Mouse (Mus musculus) lung, embryonic 15.5 days (tissue): ENCODE data around the gene Lcor. TPM values are rescaled to one million over a fixed set of nuclear protein-coding genes. Genes with fewer than 3 reads are reported as not detected.

ENCODE experiments used
- ATAC-seq: fragments of 200-750 bp; cut with Nextera tagmentation; 2 replicates; pipeline ENCODE4 v1.8.0; 2017; ENCODE audit warnings: moderate number of reproducible peaks, borderline replicate concordance; ENCODE audit not compliant: low FRiP score, low TSS enrichment; ENCODE audit errors: extremely low read depth
- H3K27ac ChIP-seq: fragments of 300-500 bp; sonication (generic); 2 replicates; pipeline ENCODE4 v1.5.1; 2015; ENCODE audit warnings: moderate library complexity, mild to moderate bottlenecking, inconsistent platforms
- H3K27me3 ChIP-seq: fragments of 300-500 bp; sonication (generic); 2 replicates; pipeline ENCODE4 v1.6.1; 2015; ENCODE audit warnings: inconsistent platforms
- H3K36me3 ChIP-seq: fragments of 300-500 bp; sonication (generic); 2 replicates; pipeline ENCODE4 v1.6.1; 2015; ENCODE audit warnings: inconsistent platforms
- H3K4me1 ChIP-seq: fragments of 300-500 bp; sonication (generic); 2 replicates; pipeline ENCODE4 v1.6.1; 2015; ENCODE audit warnings: inconsistent platforms
- H3K4me2 ChIP-seq: fragments of 300-500 bp; sonication (generic); 2 replicates; pipeline ENCODE4 v1.6.1; 2015; ENCODE audit warnings: inconsistent platforms, mild to moderate bottlenecking, moderate library complexity
- H3K4me3 ChIP-seq: fragments of 300-500 bp; sonication (generic); 2 replicates; pipeline ENCODE4 v1.5.1; 2015; ENCODE audit warnings: mild to moderate bottlenecking, inconsistent platforms
- H3K9ac ChIP-seq: fragments of 300-500 bp; sonication (generic); 2 replicates; pipeline ENCODE4 v1.6.1; 2015; ENCODE audit warnings: inconsistent platforms
- H3K9me3 ChIP-seq: fragments of 300-500 bp; sonication (generic); 2 replicates; pipeline ENCODE4 v1.6.1; 2016; ENCODE audit warnings: inconsistent platforms
- WGBS: fragments of 180-500 bp; shearing (Covaris S2); methylation state at CpG from one replicate; pipeline ENCODE4 v1.1.7; 2015; 5-methylcytosine and 5-hydroxymethylcytosine counted together
- microRNA-seq: library from miRNA; unstranded; fragments of <30 nt; microRNA quantifications from one replicate; pipeline ENCODE4, GENCODE M21; 2016
- polyA plus RNA-seq: library from polyadenylated mRNA; unstranded; fragments of >200 nt; fragmentation: Nextera tagmentation; extraction: Ambion mirVana; gene quantifications from 2 replicates; pipeline ENCODE4 v1.2.1, GENCODE M21; 2015

Lcor gene
- polyA plus RNA-seq, 1 experiment from 2014 or later: 12.5 TPM

- Histone ChIP-seq H3K27ac (no peak overlapping the region), H3K9ac (no peak overlapping the region), H3K36me3 (no peaks in the 10 kb centered on the region), H3K9me3 (no peaks in the 10 kb centered on the region), H3K4me3 (no peak overlapping the region), H3K4me2 (no peak overlapping the region), H3K27me3 (no peaks in the 10 kb centered on the region), H3K4me1 (no peaks in the 10 kb centered on the region)
- 69% methylated on average over 10 of the region's 10 CpGs for WGBS
- no peak for ATAC-seq
Measured at GRCm38 (mm10) chr19:41606208-41606987, 124.0 kb downstream of the Lcor start.

GRCm38 (mm10) chr19:41611683-41612082 is 129.2 kb downstream of the Lcor start:
- no peak overlapping the region for H3K27ac ChIP-seq
- no peaks in the 10 kb centered on the region; the same call in 1 of the 2 replicates for H3K27me3 ChIP-seq
- H3K9me3 ChIP-seq: no peaks in the 10 kb centered on the region
- H3K4me2 ChIP-seq: no peak overlapping the region
- no peak for ATAC-seq
- H3K4me3 ChIP-seq: no peak overlapping the region
- no peaks in the 10 kb centered on the region for H3K4me1 ChIP-seq
- 66% methylated on average over 6 of the region's 6 CpGs for WGBS
- H3K36me3 ChIP-seq: no peaks in the 10 kb centered on the region
- no peak overlapping the region for H3K9ac ChIP-seq

Small RNA genes within 50 kb of the gene (microRNA-seq; reads per million reads assigned to microRNA genes)
- gene Mir8091: not detected

Other genes starting within 250 kb of the Lcor start
- 150 and 151 TPM in 2 replicates for gene Tm9sf3, start 218.6 kb upstream of the Lcor start, polyA plus RNA-seq
- gene Pik3ap1, start 97.5 kb upstream of the Lcor start, polyA plus RNA-seq: 2.8 and 2.9 TPM in 2 replicates
- gene Gm340, start 99.7 kb downstream of the Lcor start, polyA plus RNA-seq: 2.2 and 2.5 TPM in 2 replicates